Mouse (Mus musculus): ENCODE results near the gene Spats1. TPM values are rescaled to one million over a fixed set of nuclear protein-coding genes. Genes with fewer than 3 reads are reported as not detected.

Spats1 gene
- polyA plus RNA-seq, 1 experiment from 2014 or later = 2.1 TPM

DNA sequence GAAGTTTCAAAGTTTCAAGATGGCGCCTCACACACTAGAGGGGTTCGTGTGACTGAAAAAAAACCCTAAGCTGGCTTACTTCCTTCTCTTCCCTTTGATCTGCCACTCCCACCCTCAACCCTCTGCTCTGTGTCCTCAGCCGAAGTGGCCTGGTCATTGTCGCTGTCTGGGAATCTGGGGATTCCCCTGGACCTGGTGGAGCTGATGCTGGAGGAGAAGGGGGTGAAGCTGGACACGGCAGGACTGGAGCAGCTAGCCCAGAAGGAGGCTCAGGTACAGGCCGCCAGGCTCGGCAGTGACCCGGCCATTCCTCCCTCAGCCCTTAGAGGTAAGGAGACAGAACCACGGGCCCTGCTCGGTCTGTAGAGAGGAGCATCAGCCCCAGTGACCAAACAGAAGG lies 40.6 kb upstream of the Spats1 start:
- Histone ChIP-seq H3K27ac (replicated peaks; ENCODE audit: low read depth, low read length) (no peak overlapping the region), H3K9me3 (ENCODE audit: control insufficient read depth, low read length) (no peaks in the 10 kb centered on the region), H3K36me3 (ENCODE audit: control insufficient read depth, insufficient read depth, low read length) (peaks cover 17% of the 10 kb centered on the region), H3K9ac (replicated peaks; ENCODE audit: low read length) (no peak overlapping the region), H3K4me2 (ENCODE audit: low read length) (no peak overlapping the region), H3K27me3 (ENCODE audit: control insufficient read depth, insufficient read depth, low read length) (no peaks in the 10 kb centered on the region), H3K4me3 (replicated peaks; ENCODE audit: low read depth, low read length) (no peak overlapping the region), H3K4me1 (ENCODE audit: control insufficient read depth, insufficient read depth, low read length) (no peaks in the 10 kb centered on the region)
- ATAC-seq (ENCODE audit: low FRiP score, low TSS enrichment) = no peak
- WGBS = 90% methylated on average over 10 of the region's 10 CpGs
- no peak for DNase-seq

DNA sequence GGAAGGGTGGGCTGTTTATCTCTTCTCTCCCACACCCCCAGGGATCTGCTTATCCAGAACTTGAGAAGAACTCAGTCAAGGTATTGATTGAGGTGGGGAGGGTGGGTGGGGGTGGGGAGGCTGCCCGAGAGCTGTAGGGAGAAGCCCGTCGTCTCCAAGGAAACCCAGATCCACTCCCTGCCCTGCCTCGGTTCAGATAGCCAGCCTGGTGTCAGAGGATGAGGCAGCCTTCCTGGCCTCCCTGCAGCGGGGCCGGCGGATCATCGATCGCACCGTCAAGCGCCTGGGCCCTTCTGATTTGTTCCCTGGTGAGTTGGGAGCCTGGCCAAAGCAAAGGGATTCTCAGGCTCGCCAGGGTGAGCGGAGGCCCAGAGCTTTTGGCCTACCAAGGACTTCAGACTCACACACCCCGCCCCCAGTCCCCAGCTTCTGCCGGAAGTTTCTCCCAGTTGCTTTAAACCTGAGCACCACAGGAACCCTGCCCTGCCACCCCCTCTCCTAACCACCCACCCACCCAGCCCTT lies 40.0 kb upstream of the Spats1 start:
- H3K4me2 ChIP-seq (ENCODE audit: low read length) = no peak overlapping the region
- H3K27me3 ChIP-seq (ENCODE audit: control insufficient read depth, insufficient read depth, low read length) = no peaks in the 10 kb centered on the region
- no peak for ATAC-seq (ENCODE audit: low FRiP score, low TSS enrichment)
- no peak overlapping the region for H3K27ac ChIP-seq (replicated peaks; ENCODE audit: low read depth, low read length)
- WGBS = 48% methylated on average over 15 of the region's 15 CpGs
- peaks cover 13% of the 10 kb centered on the region; the same call in 1 of the 2 replicates for H3K36me3 ChIP-seq (ENCODE audit: control insufficient read depth, insufficient read depth, low read length)
- no peaks in the 10 kb centered on the region for H3K9me3 ChIP-seq (ENCODE audit: control insufficient read depth, low read length)
- no peak for DNase-seq
- no peak overlapping the region for H3K4me3 ChIP-seq (replicated peaks; ENCODE audit: low read depth, low read length)
- no peak overlapping the region for H3K9ac ChIP-seq (replicated peaks; ENCODE audit: low read length)
- no peaks in the 10 kb centered on the region for H3K4me1 ChIP-seq (ENCODE audit: control insufficient read depth, insufficient read depth, low read length)

DNA sequence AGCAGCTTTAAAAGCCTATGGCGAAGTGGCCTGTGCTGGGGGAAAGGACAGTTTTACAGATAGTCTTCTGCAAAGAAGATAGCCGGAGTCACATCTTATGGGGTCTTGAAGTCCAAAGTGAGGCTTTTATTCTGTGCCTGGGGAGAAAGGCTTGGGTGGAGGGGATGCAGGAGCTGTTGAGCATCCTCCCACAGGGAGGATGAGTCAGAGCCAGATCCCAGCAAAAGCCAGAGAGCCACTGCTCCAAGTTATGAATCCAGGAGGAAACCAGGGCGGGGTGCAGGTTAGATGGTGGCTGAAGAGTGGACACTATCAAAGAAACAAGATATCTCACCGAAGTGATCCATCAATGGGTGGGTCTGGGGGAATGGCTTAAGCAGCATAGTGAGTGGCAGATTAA lies 36.5 kb upstream of the Spats1 start:
- Histone ChIP-seq H3K27ac (replicated peaks; ENCODE audit: low read depth, low read length) (no peak overlapping the region), H3K36me3 (ENCODE audit: control insufficient read depth, insufficient read depth, low read length) (peaks cover 11% of the 10 kb centered on the region; the same call in 1 of the 2 replicates), H3K9me3 (ENCODE audit: control insufficient read depth, low read length) (no peaks in the 10 kb centered on the region), H3K4me2 (ENCODE audit: low read length) (no peak overlapping the region), H3K4me1 (ENCODE audit: control insufficient read depth, insufficient read depth, low read length) (no peaks in the 10 kb centered on the region), H3K9ac (replicated peaks; ENCODE audit: low read length) (no peak overlapping the region), H3K27me3 (ENCODE audit: control insufficient read depth, insufficient read depth, low read length) (no peaks in the 10 kb centered on the region), H3K4me3 (replicated peaks; ENCODE audit: low read depth, low read length) (no peak overlapping the region)
- 93% methylated on average over 4 of the region's 4 CpGs for WGBS
- ATAC-seq (ENCODE audit: low FRiP score, low TSS enrichment) (no peak), DNase-seq (no peak)

DNA sequence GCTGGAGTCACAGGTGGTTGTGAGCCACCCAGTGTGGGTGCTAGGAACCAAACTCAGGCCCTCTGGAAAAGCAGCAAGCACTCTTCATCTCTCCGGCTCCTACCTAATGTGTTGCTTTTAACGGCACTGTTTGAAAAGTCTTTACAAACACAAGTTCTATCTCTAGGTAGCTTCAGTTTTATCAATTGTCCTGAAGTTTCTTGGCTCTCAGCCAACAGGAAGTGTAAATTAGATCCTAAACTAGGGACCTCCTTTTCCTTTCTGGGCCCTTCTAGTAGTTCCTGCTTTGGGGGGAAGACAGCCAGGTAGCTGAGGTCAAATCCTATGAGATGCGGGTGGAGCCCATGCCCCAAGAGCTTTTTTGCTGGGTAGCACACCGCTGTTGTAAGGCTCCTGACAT lies 35.7 kb upstream of the Spats1 start:
- WGBS = 98% methylated on average over 4 of the region's 4 CpGs
- H3K9me3 ChIP-seq (ENCODE audit: control insufficient read depth, low read length) = no peaks in the 10 kb centered on the region

DNA sequence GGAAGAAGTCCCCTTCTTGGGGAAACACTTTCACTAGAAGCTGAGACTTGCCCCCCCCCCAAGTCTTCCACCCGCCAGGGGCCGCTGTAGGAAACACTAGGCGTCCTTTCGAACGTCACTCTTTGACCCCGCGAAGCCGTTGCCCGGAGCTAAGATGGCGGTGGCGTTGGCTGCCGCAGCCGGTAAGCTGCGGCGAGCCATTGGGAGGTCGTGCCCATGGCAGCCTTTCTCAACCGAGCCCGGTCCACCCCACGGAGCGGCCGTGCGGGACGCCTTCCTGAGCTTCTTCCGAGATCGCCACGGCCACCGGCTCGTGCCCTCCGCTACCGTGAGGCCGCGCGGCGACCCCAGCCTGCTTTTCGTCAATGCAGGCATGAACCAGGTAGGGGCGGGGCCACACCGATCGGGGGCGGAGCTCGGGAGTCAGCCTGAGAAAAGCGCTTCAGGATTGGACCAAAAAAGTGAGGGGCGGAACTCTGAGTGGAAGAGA lies 31.5 kb upstream of the Spats1 start, which contains the start of gene Aars2:
Gene Aars2, plus strand, starts transcription at position 142 of the 490 bp plus-strand sequence.
- WGBS = under 1% methylated on average over 42 of the region's 42 CpGs
- Histone ChIP-seq H3K4me1 (ENCODE audit: control insufficient read depth, insufficient read depth, low read length) (0 out of 2 replicates have a peak, but pooled peaks cover 5% of the 10 kb centered on the region), H3K4me3 (replicated peaks; ENCODE audit: low read depth, low read length) (peak within 1 kb of the TSS; percentile 65), H3K4me2 (ENCODE audit: low read length) (peak within 1 kb of the TSS; percentile 37), H3K36me3 (ENCODE audit: control insufficient read depth, insufficient read depth, low read length) (peaks cover 11% of the 10 kb centered on the region; the same call in 1 of the 2 replicates), H3K9ac (replicated peaks; ENCODE audit: low read length) (peak within 1 kb of the TSS; percentile 73), H3K27me3 (ENCODE audit: control insufficient read depth, insufficient read depth, low read length) (no peaks in the 10 kb centered on the region), H3K27ac (replicated peaks; ENCODE audit: low read depth, low read length) (peak within 1 kb of the TSS; percentile 91), H3K9me3 (ENCODE audit: control insufficient read depth, low read length) (no peaks in the 10 kb centered on the region)
- peak; percentile 98 for DNase-seq
- ATAC-seq (ENCODE audit: low FRiP score, low TSS enrichment) = peak; percentile 94

More for the DNA sequence above, 35.7 kb upstream of the Spats1 start:
- peaks cover 11% of the 10 kb centered on the region; the same call in 1 of the 2 replicates for H3K36me3 ChIP-seq (ENCODE audit: control insufficient read depth, insufficient read depth, low read length)
- no peak overlapping the region for H3K4me2 ChIP-seq (ENCODE audit: low read length)
- ATAC-seq (ENCODE audit: low FRiP score, low TSS enrichment) (no peak), DNase-seq (no peak)
- no peak overlapping the region for H3K4me3 ChIP-seq (replicated peaks; ENCODE audit: low read depth, low read length)
- H3K27me3 ChIP-seq (ENCODE audit: control insufficient read depth, insufficient read depth, low read length) = no peaks in the 10 kb centered on the region
- H3K27ac ChIP-seq (replicated peaks; ENCODE audit: low read depth, low read length) = no peak overlapping the region
- 0 out of 2 replicates have a peak, but pooled peaks cover 5% of the 10 kb centered on the region for H3K4me1 ChIP-seq (ENCODE audit: control insufficient read depth, insufficient read depth, low read length)
- no peak overlapping the region for H3K9ac ChIP-seq (replicated peaks; ENCODE audit: low read length)

DNA sequence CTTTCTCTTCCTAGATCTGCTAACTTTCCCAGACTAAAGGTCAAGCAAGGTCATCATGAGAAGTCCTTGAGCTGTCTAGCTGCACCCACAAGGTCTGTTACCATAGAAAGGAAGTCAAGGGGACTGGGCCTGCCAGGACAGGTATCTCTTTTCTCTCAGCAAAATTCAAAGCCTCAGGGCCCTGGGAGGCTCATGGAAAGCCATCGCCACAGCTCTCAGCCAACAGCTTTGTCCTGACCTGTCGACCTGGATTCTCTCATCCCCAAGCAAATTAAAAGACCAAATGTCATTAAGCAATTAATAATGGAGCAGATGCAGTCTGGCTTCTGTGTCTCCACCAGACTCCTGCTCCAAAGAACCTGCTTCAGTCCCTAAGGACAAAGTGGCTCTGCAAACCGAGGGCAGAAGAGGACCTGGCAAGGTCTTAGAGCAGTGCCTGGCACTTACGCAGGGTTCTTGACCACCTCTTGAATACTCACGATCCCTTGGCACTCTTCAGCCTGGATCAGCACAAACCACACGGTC lies 30.8 kb upstream of the Spats1 start:
- no peak for DNase-seq
- ATAC-seq (ENCODE audit: low FRiP score, low TSS enrichment) = no peak
- H3K4me3 ChIP-seq (replicated peaks; ENCODE audit: low read depth, low read length) = no peak overlapping the region
- 0 out of 2 replicates have a peak, but pooled peaks cover 5% of the 10 kb centered on the region for H3K4me1 ChIP-seq (ENCODE audit: control insufficient read depth, insufficient read depth, low read length)
- H3K27ac ChIP-seq (replicated peaks; ENCODE audit: low read depth, low read length) = no peak overlapping the region
- H3K27me3 ChIP-seq (ENCODE audit: control insufficient read depth, insufficient read depth, low read length) = no peaks in the 10 kb centered on the region
- no peak overlapping the region for H3K4me2 ChIP-seq (ENCODE audit: low read length)
- no peak overlapping the region; the same call in 1 of the 2 replicates for H3K9ac ChIP-seq (replicated peaks; ENCODE audit: low read length)
- peaks cover 11% of the 10 kb centered on the region; the same call in 1 of the 2 replicates for H3K36me3 ChIP-seq (ENCODE audit: control insufficient read depth, insufficient read depth, low read length)
- no peaks in the 10 kb centered on the region for H3K9me3 ChIP-seq (ENCODE audit: control insufficient read depth, low read length)
- WGBS = 79% methylated on average over 6 of the region's 6 CpGs

DNA sequence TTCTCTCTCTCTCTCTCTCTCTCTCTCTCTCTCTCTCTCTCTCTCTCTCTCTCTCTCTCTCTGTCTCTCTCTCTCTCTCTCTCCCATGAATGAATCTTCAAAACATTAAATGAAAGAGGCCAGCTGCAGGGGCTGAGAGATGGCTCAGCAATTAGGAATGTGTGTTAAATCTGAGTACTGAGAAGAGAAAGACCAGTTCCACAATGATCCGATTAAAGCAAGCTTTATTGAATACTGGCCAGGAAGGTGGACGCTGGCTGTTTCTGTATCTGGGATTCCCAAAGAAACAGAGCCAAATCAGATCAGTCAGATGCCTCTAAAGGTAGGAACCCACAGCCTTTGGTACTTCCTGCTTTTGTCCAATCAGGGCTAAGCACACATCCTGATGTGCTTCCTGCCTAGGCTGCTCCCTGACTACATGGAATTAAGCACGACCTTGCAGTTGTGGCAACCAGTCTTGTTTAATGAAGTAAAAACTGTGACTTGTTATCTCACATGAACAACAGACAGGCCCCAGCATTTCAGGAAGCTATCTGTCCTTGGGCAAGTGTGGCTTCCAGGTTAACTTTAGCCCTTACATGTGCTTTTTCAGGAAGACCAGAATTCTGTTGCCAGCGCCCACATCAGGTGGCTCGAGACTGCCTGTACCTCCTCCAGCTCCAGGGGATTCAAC lies 28.2 kb upstream of the Spats1 start:
- H3K27me3 ChIP-seq (ENCODE audit: control insufficient read depth, insufficient read depth, low read length) = no peaks in the 10 kb centered on the region
- H3K36me3 ChIP-seq (ENCODE audit: control insufficient read depth, insufficient read depth, low read length) = 0 out of 2 replicates have a peak, but pooled peaks cover under 1% of the 10 kb centered on the region
- no peak for DNase-seq
- no peak overlapping the region for H3K4me2 ChIP-seq (ENCODE audit: low read length)
- no peak overlapping the region for H3K27ac ChIP-seq (replicated peaks; ENCODE audit: low read depth, low read length)
- no peak overlapping the region for H3K9ac ChIP-seq (replicated peaks; ENCODE audit: low read length)
- no peaks in the 10 kb centered on the region for H3K9me3 ChIP-seq (ENCODE audit: control insufficient read depth, low read length)
- 69% methylated on average over 5 of the region's 5 CpGs for WGBS
- H3K4me3 ChIP-seq (replicated peaks; ENCODE audit: low read depth, low read length) = no peak overlapping the region
- 0 out of 2 replicates have a peak, but pooled peaks cover 5% of the 10 kb centered on the region for H3K4me1 ChIP-seq (ENCODE audit: control insufficient read depth, insufficient read depth, low read length)
- no peak for ATAC-seq (ENCODE audit: low FRiP score, low TSS enrichment)

DNA sequence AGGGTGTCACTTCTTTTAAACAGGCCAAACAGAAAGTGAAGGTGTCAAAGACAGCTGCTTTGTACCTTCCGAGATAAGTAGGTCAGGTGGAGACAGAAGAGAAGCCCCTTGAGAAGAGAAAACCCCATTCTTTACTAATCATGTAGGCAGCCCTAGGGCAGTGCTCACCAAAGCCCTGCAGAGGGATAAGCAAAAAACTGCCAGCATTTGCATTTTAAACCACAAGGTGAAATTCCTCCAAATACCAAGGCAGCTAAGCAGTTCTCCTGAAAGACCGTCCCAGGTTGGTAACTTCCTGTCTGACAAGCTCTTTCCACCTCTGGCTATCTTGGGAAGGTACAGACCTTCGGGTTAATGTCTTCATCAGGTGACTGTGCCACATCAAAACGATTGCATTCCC lies 27.1 kb upstream of the Spats1 start:
- Histone ChIP-seq H3K4me2 (ENCODE audit: low read length) (no peak overlapping the region), H3K9me3 (ENCODE audit: control insufficient read depth, low read length) (no peaks in the 10 kb centered on the region), H3K4me1 (ENCODE audit: control insufficient read depth, insufficient read depth, low read length) (0 out of 2 replicates have a peak, but pooled peaks cover 5% of the 10 kb centered on the region), H3K9ac (replicated peaks; ENCODE audit: low read length) (no peak overlapping the region), H3K27me3 (ENCODE audit: control insufficient read depth, insufficient read depth, low read length) (no peaks in the 10 kb centered on the region), H3K4me3 (replicated peaks; ENCODE audit: low read depth, low read length) (no peak overlapping the region), H3K27ac (replicated peaks; ENCODE audit: low read depth, low read length) (no peak overlapping the region), H3K36me3 (ENCODE audit: control insufficient read depth, insufficient read depth, low read length) (no peaks in the 10 kb centered on the region)
- WGBS = 56% methylated on average over 4 of the region's 4 CpGs
- DNase-seq (no peak), ATAC-seq (ENCODE audit: low FRiP score, low TSS enrichment) (no peak)
